Mouse (Mus musculus) limb, embryonic 11.5 days (tissue): Measurements from ENCODE around the gene Grin2a. TPM values are rescaled to one million over a fixed set of nuclear protein-coding genes. Genes with fewer than 3 reads are reported as not detected.
A peak's percentile ranks its signal among the peaks of the same experiment; 100 is the strongest.

Experiments used
- ATAC-seq: fragments of 200-750 bp; cut with Nextera tagmentation; 2 replicates; pipeline ENCODE4 v1.8.0; 2017; ENCODE audit warnings: low read depth; ENCODE audit not compliant: insufficient number of reproducible peaks, low FRiP score, low TSS enrichment
- DNase-seq: peaks from one replicate; pipeline ENCODE4 v3.0.0-alpha.2; 2015; ENCODE audit warnings: low spot score
- H3K27ac ChIP-seq: fragments of 300-500 bp; sonication (generic); replicated peaks from 2 replicates; pipeline ENCODE4 v1.5.1; 2014; ENCODE audit warnings: low read depth, mild to moderate bottlenecking, low read length
- H3K27me3 ChIP-seq: fragments of 300-500 bp; sonication (generic); 2 replicates; pipeline ENCODE4 v1.6.1; 2014; ENCODE audit warnings: mild to moderate bottlenecking, low read length, mixed read lengths; ENCODE audit not compliant: control insufficient read depth, insufficient read depth
- H3K36me3 ChIP-seq: fragments of 300-500 bp; sonication (generic); 2 replicates; pipeline ENCODE4 v1.6.1; 2014; ENCODE audit warnings: mild to moderate bottlenecking, low read length, moderate library complexity, mixed read lengths; ENCODE audit not compliant: control insufficient read depth, insufficient read depth
- H3K4me1 ChIP-seq: fragments of 300-500 bp; sonication (generic); 2 replicates; pipeline ENCODE4 v1.6.1; 2014; ENCODE audit warnings: low read length, mixed read lengths; ENCODE audit not compliant: control insufficient read depth, insufficient read depth
- H3K4me2 ChIP-seq: fragments of 300-500 bp; sonication (generic); 2 replicates; pipeline ENCODE4 v1.6.1; 2014; ENCODE audit warnings: low read depth, mild to moderate bottlenecking, moderate library complexity; ENCODE audit not compliant: severe bottlenecking
- H3K4me3 ChIP-seq: fragments of 300-500 bp; sonication (generic); 2 replicates; pipeline ENCODE4 v1.5.1; 2014; ENCODE audit warnings: low read depth, low read length
- H3K9ac ChIP-seq: fragments of 300-500 bp; sonication (generic); 2 replicates; pipeline ENCODE4 v1.6.1; 2014; ENCODE audit warnings: mild to moderate bottlenecking, low read length
- H3K9me3 ChIP-seq: fragments of 300-500 bp; sonication (generic); 2 replicates; pipeline ENCODE4 v1.6.1; 2016; ENCODE audit warnings: low read length; ENCODE audit not compliant: control insufficient read depth
- WGBS: fragments of 180-500 bp; shearing (Covaris S2); extraction: QIAGEN DNeasy Blood & Tissue Kit; methylation state at CpG from one replicate; pipeline ENCODE4 v1.1.7; 2014; 5-methylcytosine and 5-hydroxymethylcytosine counted together
- polyA plus RNA-seq: library from polyadenylated mRNA; unstranded; fragments of >200 nt; fragmentation: Nextera tagmentation; extraction: Ambion mirVana; gene quantifications from 2 replicates; pipeline ENCODE4 v1.2.1, GENCODE M21; 2014

Grin2a gene
- 0.16 TPM in 1 of 2 replicates, not detected in the other for polyA plus RNA-seq

GRCm38 (mm10) chr16:9994951-9995813 lies at the start of gene Grin2a:
TSS of gene Grin2a (minus strand) at chr16:9995560.
- Histone ChIP-seq H3K9me3 (no peaks in the 10 kb centered on the region), H3K27me3 (peaks cover 59% of the 10 kb centered on the region), H3K4me2 (peak within 1 kb of the TSS; percentile 58), H3K9ac (no peak within 1 kb of the TSS), H3K36me3 (no peaks in the 10 kb centered on the region), H3K4me1 (peaks cover 15% of the 10 kb centered on the region), H3K27ac (no peak within 1 kb of the TSS), H3K4me3 (peak within 1 kb of the TSS; percentile 30)
- ATAC-seq (0 out of 2 replicates have a peak, but pooled peaks have one; percentile 27), DNase-seq (peak; percentile 55)
- under 1% methylated on average over 69 of the region's 69 CpGs for WGBS

- Histone ChIP-seq H3K9me3 (no peaks in the 10 kb centered on the region), H3K27ac (no peak overlapping the region), H3K4me3 (no peak overlapping the region), H3K36me3 (no peaks in the 10 kb centered on the region), H3K27me3 (no peaks in the 10 kb centered on the region), H3K4me1 (no peaks in the 10 kb centered on the region), H3K9ac (no peak overlapping the region), H3K4me2 (no peak overlapping the region)
- 80% methylated on average over 7 of the region's 7 CpGs for WGBS
- DNase-seq (no peak), ATAC-seq (no peak)
These were observed 40.3 kb upstream of the Grin2a start for GRCm38 (mm10) chr16:10035582-10036215.

- Histone ChIP-seq H3K4me3 (no peak overlapping the region), H3K4me2 (no peak overlapping the region), H3K36me3 (no peaks in the 10 kb centered on the region), H3K4me1 (no peaks in the 10 kb centered on the region), H3K27ac (no peak overlapping the region), H3K9ac (no peak overlapping the region), H3K27me3 (no peaks in the 10 kb centered on the region), H3K9me3 (no peaks in the 10 kb centered on the region)
- DNase-seq (no peak), ATAC-seq (no peak)
- WGBS = 84% methylated on average over 4 of the region's 4 CpGs
These were observed 38.1 kb upstream of the Grin2a start for GRCm38 (mm10) chr16:10033416-10033979.

GRCm38 (mm10) chr16:10031891-10032290 lies 36.5 kb upstream of the Grin2a start:
- ATAC-seq = no peak
- H3K4me3 ChIP-seq = no peak overlapping the region

GRCm38 (mm10) chr16:10026741-10027140 lies 31.4 kb upstream of the Grin2a start:
- Histone ChIP-seq H3K36me3 (no peaks in the 10 kb centered on the region), H3K4me2 (no peak overlapping the region)
- DNase-seq = no peak

More at GRCm38 (mm10) chr16:10031891-10032290, 36.5 kb upstream of the Grin2a start:
- no peaks in the 10 kb centered on the region for H3K36me3 ChIP-seq
- no peak overlapping the region for H3K4me2 ChIP-seq
- H3K27ac ChIP-seq = no peak overlapping the region
- H3K4me1 ChIP-seq = no peaks in the 10 kb centered on the region
- DNase-seq = no peak
- H3K9me3 ChIP-seq = no peaks in the 10 kb centered on the region
- H3K27me3 ChIP-seq = no peaks in the 10 kb centered on the region
- no peak overlapping the region for H3K9ac ChIP-seq

GRCm38 (mm10) chr16:10009743-10010142 lies 14.4 kb upstream of the Grin2a start:
- no peak overlapping the region for H3K27ac ChIP-seq
- H3K9me3 ChIP-seq = no peaks in the 10 kb centered on the region
- no peak for ATAC-seq
- H3K4me2 ChIP-seq = no peak overlapping the region
- 57% methylated on average over 1 of the region's 1 CpGs for WGBS
- H3K36me3 ChIP-seq = no peaks in the 10 kb centered on the region
- H3K9ac ChIP-seq = no peak overlapping the region
- no peaks in the 10 kb centered on the region for H3K27me3 ChIP-seq
- no peak overlapping the region for H3K4me3 ChIP-seq
- no peaks in the 10 kb centered on the region for H3K4me1 ChIP-seq
- no peak for DNase-seq

More at GRCm38 (mm10) chr16:10026741-10027140, 31.4 kb upstream of the Grin2a start:
- Histone ChIP-seq H3K9ac (no peak overlapping the region), H3K27me3 (no peaks in the 10 kb centered on the region), H3K4me3 (no peak overlapping the region), H3K4me1 (no peaks in the 10 kb centered on the region), H3K27ac (no peak overlapping the region), H3K9me3 (no peaks in the 10 kb centered on the region)
- ATAC-seq = no peak
- WGBS = 78% methylated on average over 6 of the region's 6 CpGs

GRCm38 (mm10) chr16:10005606-10006005 lies 10.2 kb upstream of the Grin2a start:
- DNase-seq (no peak), ATAC-seq (no peak)
- no peaks in the 10 kb centered on the region for H3K36me3 ChIP-seq
- H3K27ac ChIP-seq = no peak overlapping the region
- no peak overlapping the region for H3K4me3 ChIP-seq
- no peak overlapping the region for H3K4me2 ChIP-seq
- H3K27me3 ChIP-seq = no peaks in the 10 kb centered on the region
- H3K4me1 ChIP-seq = no peaks in the 10 kb centered on the region
- 87% methylated on average over 5 of the region's 5 CpGs for WGBS
- no peak overlapping the region for H3K9ac ChIP-seq
- no peaks in the 10 kb centered on the region for H3K9me3 ChIP-seq

- DNase-seq = no peak
- Histone ChIP-seq H3K27me3 (no peaks in the 10 kb centered on the region), H3K9ac (no peak overlapping the region), H3K9me3 (no peaks in the 10 kb centered on the region), H3K4me1 (no peaks in the 10 kb centered on the region), H3K27ac (no peak overlapping the region), H3K4me2 (no peak overlapping the region), H3K36me3 (no peaks in the 10 kb centered on the region), H3K4me3 (no peak overlapping the region)
- no peak for ATAC-seq
- 82% methylated on average over 4 of the region's 4 CpGs for WGBS
These were observed 8.7 kb upstream of the Grin2a start for GRCm38 (mm10) chr16:10004096-10004495.
